Mouse (Mus musculus) urinary bladder, postnatal 14 days (tissue): ENCODE measurements around the gene Fshr.
A peak's percentile ranks its signal among the peaks of the same experiment; 100 is the strongest.

Experiments used
- DNase-seq: peaks from one replicate; pipeline ENCODE4 v3.0.0; 2021; ENCODE audit warnings: low spot score

Gene Fshr

DNA sequence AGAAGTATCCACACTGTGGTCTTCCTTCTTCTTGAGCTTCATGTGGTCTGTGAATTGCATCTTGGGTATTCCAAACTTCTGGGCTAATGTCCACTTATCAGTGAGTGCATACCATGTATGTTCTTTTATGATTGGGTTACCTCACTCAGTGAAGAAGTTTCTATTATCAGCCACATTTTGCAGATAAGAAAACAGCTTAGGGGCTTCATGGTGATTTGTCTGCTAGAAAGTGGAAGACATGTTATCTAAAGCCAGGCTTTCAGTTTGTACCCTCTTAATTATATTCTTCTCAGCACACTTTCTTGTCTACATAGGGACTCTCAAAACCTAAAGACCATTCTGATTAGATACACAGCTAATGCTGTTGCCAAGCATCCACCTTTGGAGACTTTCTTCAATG, 165.8 kb downstream of the Fshr start:
- no peak for DNase-seq

DNA sequence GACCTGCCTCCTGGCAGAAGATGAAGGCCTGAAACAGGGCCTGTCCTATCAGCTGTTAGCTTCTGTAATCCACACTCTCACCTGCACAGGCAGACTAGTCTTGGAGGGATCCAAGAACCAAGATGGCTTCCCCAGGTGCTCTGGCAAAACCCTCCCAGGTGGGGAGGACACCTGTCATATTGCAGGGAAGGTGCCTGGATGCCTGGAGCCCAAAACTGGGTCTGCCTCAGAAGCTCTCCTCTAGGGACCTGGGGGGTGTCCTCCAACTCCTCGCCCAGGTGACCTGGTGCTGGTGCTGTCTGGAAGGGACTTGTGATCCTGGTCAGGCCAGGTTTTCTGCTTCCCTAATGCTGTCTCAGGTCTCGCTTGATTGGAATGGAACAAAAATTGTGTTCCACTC, 167.5 kb downstream of the Fshr start:
- no peak for DNase-seq

DNA sequence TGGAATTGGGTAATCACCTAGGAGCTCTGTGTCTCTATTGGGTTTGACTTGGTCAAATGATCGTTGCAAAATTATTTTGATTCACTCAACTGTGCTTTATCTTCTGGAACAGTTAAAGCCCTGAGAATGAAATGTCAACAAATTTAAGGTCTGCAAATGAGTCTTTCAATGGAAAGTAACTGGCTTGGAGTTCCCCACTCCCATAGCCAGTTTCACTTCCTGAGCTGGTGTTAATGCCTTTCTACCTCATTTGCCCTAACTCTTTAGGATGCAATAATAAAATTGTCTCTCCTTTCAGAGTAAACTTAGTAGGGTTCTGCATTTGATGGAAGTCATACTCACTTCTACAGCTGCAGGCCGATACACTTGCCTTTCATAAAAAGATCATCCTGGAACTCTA, 181.0 kb downstream of the Fshr start:
- no peak for DNase-seq

DNA sequence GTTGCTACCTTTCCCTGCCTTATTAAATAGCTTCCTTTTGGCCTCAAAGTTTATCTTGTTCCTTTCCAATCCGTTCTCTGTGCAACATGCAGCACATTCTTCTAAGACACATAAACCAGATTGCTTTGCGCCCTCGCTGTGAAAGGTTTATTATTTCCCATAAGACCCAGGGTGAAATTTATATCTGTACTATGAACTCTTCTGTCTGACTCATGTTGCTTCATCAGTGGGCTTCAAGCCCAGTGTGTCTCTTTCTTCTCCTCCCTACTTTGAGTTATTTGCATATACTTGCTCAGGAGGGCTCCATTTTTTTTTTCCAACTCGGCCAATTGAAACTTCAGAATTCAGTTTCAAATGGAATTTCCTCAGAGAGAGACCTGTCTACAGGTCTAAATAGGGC, 183.5 kb downstream of the Fshr start:
- DNase-seq, result no peak

DNA sequence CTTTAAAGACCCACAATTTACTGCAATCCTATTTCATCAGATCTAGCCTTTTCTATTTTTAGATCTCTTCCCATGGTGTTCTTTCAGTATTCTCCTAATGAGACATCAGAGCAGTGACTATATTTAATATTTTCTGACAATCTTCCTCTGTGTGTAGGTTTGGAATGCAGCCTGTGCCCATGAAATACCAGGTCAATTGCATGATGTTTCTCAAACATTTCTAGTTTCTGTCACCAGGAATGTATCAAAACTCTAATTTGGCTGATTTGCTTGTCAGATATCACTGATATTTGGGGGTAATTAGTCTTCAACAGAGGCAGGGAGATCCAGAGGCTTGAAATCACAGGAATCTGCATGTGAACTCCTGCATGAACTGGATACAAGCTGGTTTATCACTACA, 186.8 kb downstream of the Fshr start:
- DNase-seq, result no peak

DNA sequence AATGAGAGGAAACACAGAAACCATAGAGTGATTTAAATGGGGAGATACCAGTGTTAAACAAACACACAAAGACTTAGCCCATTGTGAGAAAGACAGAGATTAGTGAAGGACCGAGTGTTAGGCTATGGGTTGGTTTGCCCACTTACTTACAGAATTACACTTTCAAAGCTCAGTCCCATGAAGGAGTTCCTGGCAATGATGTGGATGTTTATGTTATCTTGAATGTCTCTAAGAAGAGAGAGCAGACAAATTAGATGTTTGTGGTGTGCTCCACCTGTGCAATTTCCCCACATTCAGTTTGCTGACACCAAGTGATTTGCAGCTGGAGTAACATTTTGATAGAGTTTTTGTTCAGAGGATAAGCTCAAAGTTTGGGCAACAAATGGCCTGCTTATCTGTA, 191.4 kb downstream of the Fshr start:
- DNase-seq, result no peak

DNA sequence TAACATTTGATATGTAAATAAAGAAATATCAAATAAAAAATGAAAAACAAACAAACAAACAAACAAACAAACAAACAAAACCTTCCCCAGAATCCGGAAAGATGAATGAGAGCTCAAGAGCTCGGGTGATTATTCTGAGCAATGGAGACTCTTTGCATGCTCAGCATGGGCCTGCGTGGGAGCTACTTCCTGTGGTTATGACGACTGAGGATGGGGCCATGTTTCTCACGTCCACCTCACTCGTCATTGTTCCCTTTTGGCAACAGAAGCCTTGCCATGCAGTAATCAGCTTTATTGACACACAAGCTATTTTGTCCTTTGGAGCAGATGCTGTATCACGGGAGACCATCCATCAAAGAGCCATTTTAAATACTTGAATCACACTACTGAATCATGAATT, 191.8 kb downstream of the Fshr start:
- no peak for DNase-seq

DNA sequence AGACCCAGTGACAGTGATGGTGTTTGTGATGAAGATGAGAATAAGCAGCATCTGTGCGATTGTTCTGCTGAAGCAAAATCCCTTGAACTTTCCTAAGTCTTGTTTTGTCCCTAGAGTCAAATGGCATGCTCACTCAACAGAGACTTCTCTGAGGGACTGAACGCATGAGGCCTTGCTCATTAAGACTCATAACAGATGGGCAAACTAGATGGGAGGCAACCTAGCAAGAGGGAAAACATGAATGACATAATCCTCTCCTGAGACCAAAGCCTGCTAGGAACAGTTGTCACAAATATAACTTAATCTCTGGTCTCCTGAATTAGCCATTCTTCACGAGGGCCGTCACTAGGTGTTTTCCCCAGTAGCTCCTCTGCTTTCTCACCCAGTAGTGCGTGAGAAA, 194.5 kb downstream of the Fshr start:
- no peak for DNase-seq

DNA sequence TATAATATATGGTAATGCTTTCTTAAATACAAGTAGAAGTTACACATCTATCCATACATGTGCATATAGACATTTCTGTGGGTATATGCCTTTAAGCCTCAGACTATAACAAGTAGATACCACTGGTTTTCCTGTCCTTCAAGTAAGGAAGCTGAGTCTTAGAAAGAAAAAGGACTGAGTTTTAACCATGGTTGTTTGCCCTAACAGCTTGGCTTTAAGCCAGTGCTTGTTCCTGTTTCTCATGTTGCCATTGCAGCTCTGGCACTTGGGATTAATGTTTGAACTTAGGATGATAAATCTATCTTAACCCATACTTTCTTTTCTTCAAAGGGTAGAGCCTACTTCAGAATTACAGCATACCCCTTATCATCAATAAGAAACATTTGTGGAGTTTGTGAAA, 200.6 kb downstream of the Fshr start:
- DNase-seq, result no peak

DNA sequence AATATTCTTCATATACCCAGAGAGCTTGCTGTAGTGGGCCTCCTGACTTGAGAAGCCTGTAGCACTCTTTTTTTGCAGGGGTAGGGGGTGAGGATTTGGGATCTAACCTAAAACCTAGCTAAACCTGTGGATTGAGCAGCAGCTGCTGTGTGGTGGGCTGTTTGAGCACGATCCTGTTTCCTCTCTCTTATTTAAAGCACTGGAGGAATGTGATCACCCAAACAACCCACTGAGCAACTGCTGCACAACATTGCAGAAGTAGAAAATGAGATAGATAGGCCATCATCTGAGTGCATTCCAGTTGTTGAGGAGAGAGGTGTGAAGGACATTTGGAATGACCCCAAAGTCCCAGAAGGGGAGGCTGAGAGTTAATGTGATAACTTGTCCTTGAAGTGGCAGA, 202.2 kb downstream of the Fshr start:
- no peak for DNase-seq

DNA sequence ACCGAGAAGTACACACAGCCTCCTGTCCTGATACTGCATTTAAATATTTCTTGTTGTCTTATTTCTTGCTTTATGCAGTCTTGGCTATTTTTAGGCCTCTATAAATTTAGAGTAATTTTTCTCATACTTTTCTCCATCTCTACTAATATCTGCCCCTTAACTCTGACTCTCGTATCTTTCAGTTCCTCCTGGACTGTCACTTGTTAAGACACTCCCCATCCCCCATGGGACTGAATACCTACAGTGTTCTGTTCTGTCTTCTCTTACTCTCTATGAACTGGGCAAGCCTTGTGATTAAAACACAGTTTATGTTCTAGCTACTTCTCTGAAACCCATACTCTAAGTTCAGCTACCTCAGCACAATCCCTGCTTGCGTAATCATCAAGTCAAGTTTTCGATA, 209.2 kb downstream of the Fshr start:
- no peak for DNase-seq

DNA sequence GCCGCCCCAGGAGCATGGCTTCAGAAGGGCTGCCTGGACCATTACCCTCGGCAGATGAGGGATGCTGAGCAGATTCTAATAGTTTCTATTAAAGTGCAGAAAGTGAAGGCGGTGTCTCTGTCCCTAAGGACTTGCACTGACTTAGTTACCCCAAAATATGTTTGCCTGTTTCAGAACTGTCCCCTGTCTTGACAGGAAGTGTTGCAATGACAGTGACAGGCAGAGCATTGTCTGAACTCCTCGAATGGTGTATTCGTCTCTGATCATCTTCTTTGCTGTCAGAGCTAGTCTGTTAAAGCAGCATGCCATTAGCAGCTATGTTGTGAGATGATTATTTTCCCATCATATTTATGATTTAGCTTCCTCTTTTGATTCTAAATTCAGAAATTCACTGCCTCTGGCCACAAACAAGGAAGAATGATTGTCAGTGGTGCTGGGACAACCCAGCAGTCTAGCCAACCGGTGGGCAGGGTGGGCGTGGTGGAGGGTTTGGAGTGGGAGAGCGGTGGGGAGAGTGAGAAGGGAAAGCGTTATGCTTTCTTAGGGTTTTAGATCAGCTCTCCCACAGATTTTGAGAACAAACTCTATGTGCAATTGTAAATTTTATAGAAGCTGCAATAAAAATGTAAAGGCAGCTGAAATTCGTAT, 219.6 kb downstream of the Fshr start:
- no peak for DNase-seq

DNA sequence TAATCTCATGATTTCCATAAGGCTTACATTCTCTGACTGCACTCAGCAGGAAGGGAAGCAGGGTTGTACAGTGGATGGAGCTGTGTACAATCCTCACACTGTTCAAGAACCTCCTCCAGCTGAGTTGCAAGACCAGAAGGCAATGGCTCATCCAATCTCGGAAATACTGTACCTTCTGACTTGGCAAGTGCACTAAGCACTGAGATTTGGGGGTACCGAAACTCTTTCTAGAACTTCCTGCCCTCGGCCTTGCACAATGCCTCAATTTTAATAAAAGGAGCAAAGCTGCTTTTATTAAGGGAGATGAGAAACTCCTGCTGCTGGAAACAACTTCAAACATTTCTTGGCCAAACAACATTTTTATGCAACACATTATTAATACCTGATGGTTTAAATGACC, 225.9 kb downstream of the Fshr start:
- no peak for DNase-seq

DNA sequence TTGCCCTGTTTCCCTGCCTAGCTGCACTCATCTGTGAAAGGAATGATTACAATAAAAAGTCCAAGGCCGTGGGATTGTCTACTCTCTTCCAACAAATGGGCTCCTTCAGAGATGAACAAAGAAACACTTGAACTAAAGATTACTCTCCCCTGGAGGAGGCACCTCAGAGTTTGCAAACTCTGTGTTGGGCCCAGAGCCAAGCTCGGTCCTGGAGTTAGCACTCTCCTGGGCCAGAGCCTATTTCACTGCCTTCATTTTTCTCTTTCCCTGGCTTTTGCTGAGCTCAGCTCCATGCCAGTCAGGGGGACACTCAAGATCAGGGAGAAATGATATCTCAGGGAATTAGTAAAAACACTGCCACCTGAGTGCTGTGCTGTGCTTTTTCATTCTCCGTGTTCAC, 234.4 kb downstream of the Fshr start:
- no peak for DNase-seq

DNA sequence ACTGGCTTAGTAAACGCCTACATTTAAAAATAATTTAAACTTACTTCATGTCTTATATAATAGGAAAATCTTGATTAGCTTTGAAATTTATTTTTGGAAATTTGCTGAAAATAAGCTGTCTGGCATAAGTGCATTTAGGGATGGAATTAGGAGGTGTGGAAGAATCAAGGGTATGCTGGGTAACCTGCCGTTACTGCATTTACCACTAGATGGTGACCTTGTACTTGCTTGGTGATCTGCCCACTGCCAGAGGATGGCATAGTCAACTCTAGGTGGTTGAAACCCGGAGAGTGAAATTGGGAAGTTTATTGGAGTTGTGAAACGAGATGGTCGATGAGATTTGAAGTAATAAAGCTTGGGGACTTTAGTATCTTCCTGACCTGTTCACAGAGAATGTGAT, 246.5 kb downstream of the Fshr start:
- DNase-seq, result peak; percentile 20

DNA sequence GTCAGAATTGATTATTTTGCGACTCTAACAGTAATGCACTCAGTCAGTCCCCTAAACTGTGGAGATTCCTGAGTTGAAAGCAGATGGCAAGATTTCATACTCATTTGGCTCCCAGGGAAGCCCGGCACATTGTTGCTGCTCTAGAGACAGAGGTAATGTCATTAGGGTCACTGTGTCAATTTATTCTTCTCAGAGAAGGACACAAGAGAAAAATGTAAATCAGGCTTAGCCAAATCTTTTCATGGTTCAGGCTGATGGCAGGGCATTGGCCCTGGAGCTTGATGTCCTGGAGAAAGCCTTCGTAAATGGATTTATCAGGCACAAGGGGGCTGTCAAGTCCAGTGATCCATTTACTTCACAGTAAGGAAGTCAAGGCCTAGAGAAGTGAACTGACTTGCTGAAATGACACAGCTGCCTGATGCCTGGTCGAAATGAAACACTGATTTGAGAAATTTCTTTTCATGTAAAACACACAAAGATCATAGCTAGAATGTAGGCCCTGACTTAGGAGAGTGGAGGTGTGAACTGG, 262.3 kb downstream of the Fshr start:
- no peak for DNase-seq

DNA sequence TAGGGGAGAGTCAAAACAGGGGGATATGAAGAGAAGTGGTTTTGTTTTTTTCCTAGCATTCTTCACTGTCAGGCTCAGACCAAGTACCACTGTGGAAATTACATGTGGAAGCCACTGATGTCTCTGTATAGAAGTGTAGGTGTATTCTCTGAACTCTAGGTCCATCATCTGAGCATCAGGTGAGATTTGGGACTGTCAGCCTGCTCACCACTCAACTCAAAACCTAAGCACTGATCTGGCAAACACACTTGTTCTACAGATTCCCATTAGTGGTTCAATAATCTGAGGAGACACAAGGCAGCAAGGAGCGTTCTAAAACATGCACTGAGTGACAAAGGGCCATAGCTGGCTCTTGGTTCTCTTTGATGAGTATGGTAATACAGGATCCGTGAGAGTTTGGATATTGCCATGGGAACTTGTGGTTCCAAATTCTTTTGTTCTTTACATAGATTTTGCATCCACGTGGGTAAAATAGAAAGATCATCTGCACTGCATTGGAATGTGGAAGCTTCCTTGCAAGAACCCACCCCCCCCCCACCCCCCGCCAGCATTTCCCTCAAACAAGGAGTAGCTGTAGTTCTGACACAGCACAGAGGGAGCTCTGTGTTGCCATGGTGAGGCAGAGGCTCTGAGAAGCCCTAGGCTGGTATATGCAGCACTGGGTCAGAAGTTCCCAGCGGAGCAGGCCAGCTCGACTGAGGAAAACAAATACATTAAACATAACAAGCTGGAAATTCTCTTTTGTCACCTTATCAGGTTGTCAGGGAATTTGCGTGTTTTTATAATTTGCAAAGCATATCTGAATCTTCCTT, 262.9 kb downstream of the Fshr start:
- DNase-seq, result no peak

DNA sequence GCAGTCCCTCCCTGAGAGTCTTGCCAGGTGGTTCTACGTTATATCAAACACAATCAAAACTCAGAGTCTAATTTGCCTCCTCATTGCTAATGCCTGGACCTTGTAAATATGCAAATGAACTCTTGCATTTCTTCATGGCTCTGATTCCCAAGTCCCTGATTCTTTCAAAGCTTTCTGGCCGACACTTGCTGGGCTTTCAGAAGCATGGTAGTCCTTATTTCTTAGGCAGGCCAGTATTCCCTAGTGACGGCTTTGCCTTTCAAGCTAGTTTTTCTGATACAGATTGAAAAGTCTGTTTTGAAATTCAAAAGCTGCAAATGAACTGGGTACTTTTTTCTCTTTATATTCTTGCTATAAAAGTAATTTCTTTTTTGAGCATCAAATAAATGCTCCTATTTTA, 263.5 kb downstream of the Fshr start:
- DNase-seq, result no peak
